Mouse (Mus musculus): Measurements from ENCODE around the gene Spag17.

Gene Spag17

DNA sequence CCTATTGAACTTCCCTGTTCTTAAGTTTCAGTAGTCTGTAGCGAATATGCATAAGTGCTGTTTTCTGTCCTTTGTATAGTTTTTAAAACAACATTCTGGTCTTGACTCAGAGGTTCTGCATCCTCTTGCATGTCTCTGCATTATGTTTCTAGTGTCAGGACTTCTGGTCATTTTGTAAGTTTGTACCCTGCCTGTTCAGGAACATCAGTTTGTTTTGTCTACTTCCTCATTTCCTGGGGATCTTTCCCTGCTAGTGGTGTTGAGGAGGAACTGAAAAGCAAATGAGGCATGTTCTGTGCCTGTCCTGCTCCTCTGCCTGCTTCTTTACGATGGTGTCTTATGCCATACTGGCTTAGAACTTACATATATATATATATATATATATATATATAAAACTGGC is 290.8 kb downstream of the Spag17 start:
- DNase-seq, result no peak

GRCm38 (mm10) chr3:100180471-100180870 is 295.3 kb downstream of the Spag17 start:
- no peak for DNase-seq

DNA sequence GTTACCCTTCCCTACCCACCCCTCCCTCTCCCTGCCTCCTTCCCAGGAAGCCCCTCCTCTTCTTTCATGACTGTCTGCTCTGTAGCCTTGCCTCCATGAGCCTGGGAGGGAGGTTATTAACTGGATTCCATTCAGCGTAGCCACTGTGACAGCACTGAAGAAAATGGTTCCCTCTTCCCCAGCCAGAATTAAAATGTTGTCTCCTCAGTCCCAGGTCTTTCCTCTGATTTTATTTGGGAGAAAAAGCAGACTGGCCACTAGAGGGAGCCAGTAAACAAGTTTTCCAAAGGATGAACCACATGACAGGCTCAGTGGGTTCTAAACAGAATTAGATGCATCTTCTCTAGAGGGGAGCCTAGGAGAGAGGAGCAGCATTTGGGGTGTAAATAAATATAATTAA is 304.2 kb downstream of the Spag17 start:
- peak in 1 of 2 experiments; percentile 63 for DNase-seq

DNA sequence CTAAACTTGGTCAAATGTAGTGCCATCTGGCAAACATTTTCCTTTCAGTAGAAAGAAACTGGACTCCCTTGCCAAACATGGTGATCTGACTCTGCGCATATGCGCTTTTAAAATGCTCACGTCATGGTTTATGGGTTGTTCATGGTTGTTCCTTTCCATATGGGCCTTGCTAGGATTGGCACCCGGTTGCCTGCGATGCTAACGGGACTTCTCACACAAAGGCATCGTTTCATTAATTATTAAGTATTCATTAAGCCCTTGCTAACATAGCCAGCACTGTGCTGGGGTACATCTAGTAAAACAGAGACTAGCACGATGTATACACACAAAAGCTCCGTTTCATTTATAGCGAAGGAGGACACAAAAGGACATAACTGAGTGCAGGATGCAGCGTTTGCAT is 304.7 kb downstream of the Spag17 start:
- DNase-seq, result no peak

All from lung, postnatal 4 days (tissue).